Mouse (Mus musculus): ENCODE measurements at regions not wholly inside any gene's neighbourhood (a gene's known extent, or its start where the extent isn't known, plus 50 kb on each side); places are given as distances from the start of the nearest gene placed in this dataset.
A peak's percentile ranks its signal among the peaks of the same experiment; 100 is the strongest.

- DNase-seq (ENCODE audit: low read depth, low spot score): no peak
Observed at GRCm38 (mm10) chr9:69662394-69662793, 98.3 kb downstream of the Foxb1 start.

- DNase-seq (ENCODE audit: low read depth, low spot score): no peak
Observed at GRCm38 (mm10) chr9:69658276-69658675, 102.5 kb downstream of the Foxb1 start.

GRCm38 (mm10) chr9:69656053-69656452 lies 104.7 kb downstream of the Foxb1 start:
- DNase-seq (ENCODE audit: low read depth, low spot score): no peak

GRCm38 (mm10) chr9:69652106-69652505 lies 108.6 kb downstream of the Foxb1 start:
- DNase-seq (ENCODE audit: low read depth, low spot score): no peak

- no peak for DNase-seq (ENCODE audit: low read depth, low spot score)
Observed at GRCm38 (mm10) chr9:69651608-69652007, 109.1 kb downstream of the Foxb1 start.

- no peak for DNase-seq (ENCODE audit: low read depth, low spot score)
Observed at GRCm38 (mm10) chr9:69642591-69642990, 118.1 kb downstream of the Foxb1 start.

GRCm38 (mm10) chr9:69623312-69623711 lies 137.4 kb downstream of the Foxb1 start:
- DNase-seq (ENCODE audit: low read depth, low spot score): peak; percentile 34

- DNase-seq (ENCODE audit: low read depth, low spot score): no peak
Observed at GRCm38 (mm10) chr9:69621006-69621405, 139.7 kb downstream of the Foxb1 start.

- no peak for DNase-seq (ENCODE audit: low read depth, low spot score)
Observed at GRCm38 (mm10) chr9:69617328-69617727, 143.4 kb downstream of the Foxb1 start.

GRCm38 (mm10) chr9:69597472-69597871 lies 144.1 kb downstream of the Anxa2 start:
- no peak for DNase-seq (ENCODE audit: low read depth, low spot score)

- no peak for DNase-seq (ENCODE audit: low read depth, low spot score)
Observed at GRCm38 (mm10) chr9:69592329-69593062, 139.1 kb downstream of the Anxa2 start.

GRCm38 (mm10) chr9:69588846-69589245 lies 135.4 kb downstream of the Anxa2 start:
- DNase-seq (ENCODE audit: low read depth, low spot score): no peak

GRCm38 (mm10) chr9:69587096-69587495 lies 133.7 kb downstream of the Anxa2 start:
- DNase-seq (ENCODE audit: low read depth, low spot score): no peak

- DNase-seq (ENCODE audit: low read depth, low spot score): no peak
Observed at GRCm38 (mm10) chr9:69581236-69581635, 127.8 kb downstream of the Anxa2 start.

- no peak for DNase-seq (ENCODE audit: low read depth, low spot score)
Observed at GRCm38 (mm10) chr9:69577661-69578405, 124.4 kb downstream of the Anxa2 start.

GRCm38 (mm10) chr9:69575386-69575785 lies 122.0 kb downstream of the Anxa2 start:
- DNase-seq (ENCODE audit: low read depth, low spot score): no peak

GRCm38 (mm10) chr9:69568631-69569230 lies 115.3 kb downstream of the Anxa2 start:
- no peak for DNase-seq (ENCODE audit: low read depth, low spot score)

GRCm38 (mm10) chr9:69568222-69568621 lies 114.8 kb downstream of the Anxa2 start:
- DNase-seq (ENCODE audit: low read depth, low spot score): no peak

GRCm38 (mm10) chr9:69566996-69567395 lies 113.6 kb downstream of the Anxa2 start:
- no peak for DNase-seq (ENCODE audit: low read depth, low spot score)

GRCm38 (mm10) chr9:69543241-69543640 lies 89.8 kb downstream of the Anxa2 start:
- no peak for DNase-seq (ENCODE audit: low read depth, low spot score)
